In genomic region chr16:38632147-38632546, GRCm38 (mm10) we compare ENCODE assay signal across 10 mouse cellular contexts.
DNase-seq lines count a peak whose midpoint lies in the region; ATAC-seq and TF ChIP-seq lines count a peak whose summit lies in the region.
"Had no signal": no experiment of that assay in that cellular context is flagged by ENCODE, and none has a peak within 500 bp of the region (broad histone marks: within the 10 kb centered on the region; RNA-seq: fewer than 3 reads in every experiment).

No protein-coding gene starts in this region.

- ATAC-seq in liver, embryonic 12.5 days = no peak

- no peak overlapping the region for H3K9ac ChIP-seq in liver, embryonic 12.5 days
- H3K9ac ChIP-seq: embryonic facial prominence, embryonic 15.5 days had no signal

- H3K36me3 ChIP-seq in liver, embryonic 12.5 days = no peaks in the 10 kb centered on the region
- H3K36me3 ChIP-seq: embryonic facial prominence, embryonic 15.5 days had no signal

- WGBS in liver, embryonic 12.5 days (ENCODE audit: insufficient replicate concordance) = 37% methylated on average over 6 of the region's 6 CpGs
- 62% methylated on average over 6 of the region's 6 CpGs for WGBS in olfactory bulb, adult 2 months

- intact Hi-C loops in left cerebral cortex, postnatal 36 days (cut with DNase I) = no loop called here

- no peaks in the 10 kb centered on the region for H3K4me1 ChIP-seq in liver, embryonic 12.5 days
- peaks cover 6% of the 10 kb centered on the region; the same call in 1 of the 2 replicates for H3K4me1 ChIP-seq in olfactory bulb, adult 2 months (ENCODE audit: control insufficient read depth, insufficient read depth, low read length)

- DNase-seq in liver = peak; percentile 56
- DNase-seq in MEL-GATA-1-ER (ENCODE audit: extremely low read depth, low read depth) = peak; percentile 16
- DNase-seq in embryo, embryonic 10.5 days (ENCODE audit: low spot score) = peak; percentile 58
- DNase-seq in heart, postnatal 4 days = peak; percentile 83
- peak; percentile 30 to 40 for DNase-seq in left cerebral cortex, postnatal 36 days (ENCODE audit: low spot score in 2 of 2)
- DNase-seq in urinary bladder, postnatal 36 days (ENCODE audit: low spot score in 2 of 2) = peak; percentile 38 to 69

- H3K4me3 ChIP-seq in liver, embryonic 12.5 days = no peak overlapping the region
- H3K4me3 ChIP-seq in olfactory bulb, adult 2 months (ENCODE audit: insufficient read depth, low read depth, low read length) = no peak overlapping the region
- H3K4me3 ChIP-seq: embryonic facial prominence, embryonic 15.5 days had no signal

- peaks cover 7% of the 10 kb centered on the region for H3K27me3 ChIP-seq in liver, embryonic 12.5 days (replicated peaks)
- H3K27me3 ChIP-seq: embryonic facial prominence, embryonic 15.5 days had no signal

- TF ChIP-seq POLR2A in olfactory bulb, adult 2 months (IDR thresholded peaks at IDR 0.05; ENCODE audit: insufficient read depth, low read depth, low read length) = no peak

- no peaks in the 10 kb centered on the region for H3K9me3 ChIP-seq in liver, embryonic 12.5 days (replicated peaks)
- H3K9me3 ChIP-seq: embryonic facial prominence, embryonic 15.5 days had no signal

- H3K27ac ChIP-seq in liver, embryonic 12.5 days = no peak overlapping the region
- H3K27ac ChIP-seq in olfactory bulb, adult 2 months (ENCODE audit: insufficient read depth, low read depth, low read length) = no peak overlapping the region
- H3K27ac ChIP-seq: embryonic facial prominence, embryonic 15.5 days; macrophage had no signal

- no peak overlapping the region for H3K4me2 ChIP-seq in liver, embryonic 12.5 days
- H3K4me2 ChIP-seq: embryonic facial prominence, embryonic 15.5 days had no signal

- TF ChIP-seq CTCF in olfactory bulb, adult 2 months (IDR thresholded peaks at IDR 0.05; ENCODE audit: insufficient read depth, low read depth, low read length) = peak; percentile 52; the same call in 1 of the 2 replicates

Comparison
In these comparisons a context has a peak if more than half of its experiments do, and no peak if none do; other contexts are left out.
1. DNase-seq: peak in every context shown above with its lines; median percentile 83 in heart, postnatal 4 days; 58 in embryo, embryonic 10.5 days; 56 in liver; 54 in urinary bladder, postnatal 36 days; 35 in left cerebral cortex, postnatal 36 days; 16 in MEL-GATA-1-ER.